Mouse (Mus musculus): ENCODE data around the gene a. TPM values are rescaled to one million over a fixed set of nuclear protein-coding genes. Genes with fewer than 3 reads are reported as not detected.
A peak's percentile ranks its signal among the peaks of the same experiment; 100 is the strongest.

a gene
- polyA plus RNA-seq, 1 experiment from 2014 or later = 0.41 TPM

- DNase-seq (ENCODE audit: low spot score) (peak; percentile 63), ATAC-seq (ENCODE audit: low FRiP score, low TSS enrichment) (peak; percentile 32; the same call in 1 of the 2 replicates)
- Histone ChIP-seq H3K9ac (ENCODE audit: low read length) (no peak overlapping the region), H3K9me3 (ENCODE audit: control insufficient read depth, low read length) (no peaks in the 10 kb centered on the region), H3K27me3 (ENCODE audit: control insufficient read depth, insufficient read depth, low read length) (no peaks in the 10 kb centered on the region), H3K36me3 (ENCODE audit: control insufficient read depth, insufficient read depth, low read length) (no peaks in the 10 kb centered on the region), H3K4me2 (replicated peaks; ENCODE audit: low read depth) (no peak overlapping the region), H3K27ac (replicated peaks) (no peak overlapping the region), H3K4me3 (ENCODE audit: low read depth, low read length) (no peak overlapping the region), H3K4me1 (replicated peaks; ENCODE audit: control insufficient read depth, insufficient read depth) (0 out of 2 replicates have a peak, but pooled peaks cover 2% of the 10 kb centered on the region)
- TF ChIP-seq EP300 (optimal IDR thresholded peaks at IDR 0.05) = no peak
- peak; percentile 73 for TF ChIP-seq CTCF (IDR thresholded peaks at IDR 0.05; ENCODE audit: low read depth)
- 23% methylated on average over 1 of the region's 1 CpGs for WGBS
Observed at GRCm38 (mm10) chr2:154817788-154818187, 26.6 kb downstream of the a start.

GRCm38 (mm10) chr2:154818599-154818998 is 27.4 kb downstream of the a start:
- Histone ChIP-seq H3K27ac (replicated peaks) (no peak overlapping the region), H3K4me1 (replicated peaks; ENCODE audit: control insufficient read depth, insufficient read depth) (0 out of 2 replicates have a peak, but pooled peaks cover 2% of the 10 kb centered on the region), H3K4me3 (ENCODE audit: low read depth, low read length) (no peak overlapping the region), H3K4me2 (replicated peaks; ENCODE audit: low read depth) (no peak overlapping the region), H3K36me3 (ENCODE audit: control insufficient read depth, insufficient read depth, low read length) (no peaks in the 10 kb centered on the region), H3K9ac (ENCODE audit: low read length) (no peak overlapping the region), H3K9me3 (ENCODE audit: control insufficient read depth, low read length) (no peaks in the 10 kb centered on the region), H3K27me3 (ENCODE audit: control insufficient read depth, insufficient read depth, low read length) (no peaks in the 10 kb centered on the region)
- no peak for ATAC-seq (ENCODE audit: low FRiP score, low TSS enrichment)
- DNase-seq (ENCODE audit: low spot score) = no peak
- 33% methylated on average over 1 of the region's 1 CpGs for WGBS
- TF ChIP-seq CTCF (IDR thresholded peaks at IDR 0.05; ENCODE audit: low read depth) = no peak
- no peak for TF ChIP-seq EP300 (optimal IDR thresholded peaks at IDR 0.05)

- Histone ChIP-seq H3K4me1 (replicated peaks; ENCODE audit: control insufficient read depth, insufficient read depth) (0 out of 2 replicates have a peak, but pooled peaks cover 2% of the 10 kb centered on the region), H3K9me3 (ENCODE audit: control insufficient read depth, low read length) (no peaks in the 10 kb centered on the region), H3K4me3 (ENCODE audit: low read depth, low read length) (no peak overlapping the region), H3K27me3 (ENCODE audit: control insufficient read depth, insufficient read depth, low read length) (no peaks in the 10 kb centered on the region), H3K27ac (replicated peaks) (no peak overlapping the region), H3K36me3 (ENCODE audit: control insufficient read depth, insufficient read depth, low read length) (no peaks in the 10 kb centered on the region), H3K4me2 (replicated peaks; ENCODE audit: low read depth) (no peak overlapping the region), H3K9ac (ENCODE audit: low read length) (no peak overlapping the region)
- TF ChIP-seq CTCF (IDR thresholded peaks at IDR 0.05; ENCODE audit: low read depth) (no peak), EP300 (optimal IDR thresholded peaks at IDR 0.05) (no peak)
- DNase-seq (ENCODE audit: low spot score) (no peak), ATAC-seq (ENCODE audit: low FRiP score, low TSS enrichment) (no peak)
- WGBS = 44% methylated on average over 1 of the region's 1 CpGs
Observed at GRCm38 (mm10) chr2:154820346-154820745, 29.1 kb downstream of the a start.

- H3K27ac ChIP-seq (replicated peaks) = no peak overlapping the region
- ATAC-seq (ENCODE audit: low FRiP score, low TSS enrichment) = no peak
- no peak for DNase-seq (ENCODE audit: low spot score)
- 74% methylated on average over 1 of the region's 1 CpGs for WGBS
- H3K9ac ChIP-seq (ENCODE audit: low read length) = no peak overlapping the region
- H3K27me3 ChIP-seq (ENCODE audit: control insufficient read depth, insufficient read depth, low read length) = no peaks in the 10 kb centered on the region
- no peak overlapping the region for H3K4me3 ChIP-seq (ENCODE audit: low read depth, low read length)
- H3K4me2 ChIP-seq (replicated peaks; ENCODE audit: low read depth) = no peak overlapping the region
- no peaks in the 10 kb centered on the region for H3K4me1 ChIP-seq (replicated peaks; ENCODE audit: control insufficient read depth, insufficient read depth)
- no peaks in the 10 kb centered on the region for H3K9me3 ChIP-seq (ENCODE audit: control insufficient read depth, low read length)
- TF ChIP-seq EP300 (optimal IDR thresholded peaks at IDR 0.05) (no peak), CTCF (IDR thresholded peaks at IDR 0.05; ENCODE audit: low read depth) (no peak)
- H3K36me3 ChIP-seq (ENCODE audit: control insufficient read depth, insufficient read depth, low read length) = 0 out of 2 replicates have a peak, but pooled peaks cover 3% of the 10 kb centered on the region
Observed at GRCm38 (mm10) chr2:154826054-154826538, 34.9 kb downstream of the a start.

- H3K4me2 ChIP-seq (replicated peaks; ENCODE audit: low read depth) = no peak overlapping the region
- H3K27ac ChIP-seq (replicated peaks) = no peak overlapping the region
- 71% methylated on average over 4 of the region's 4 CpGs for WGBS
- no peaks in the 10 kb centered on the region for H3K27me3 ChIP-seq (ENCODE audit: control insufficient read depth, insufficient read depth, low read length)
- no peaks in the 10 kb centered on the region for H3K9me3 ChIP-seq (ENCODE audit: control insufficient read depth, low read length)
- H3K4me1 ChIP-seq (replicated peaks; ENCODE audit: control insufficient read depth, insufficient read depth) = no peaks in the 10 kb centered on the region
- ATAC-seq (ENCODE audit: low FRiP score, low TSS enrichment) (no peak), DNase-seq (ENCODE audit: low spot score) (no peak)
- TF ChIP-seq CTCF (IDR thresholded peaks at IDR 0.05; ENCODE audit: low read depth) (no peak), EP300 (optimal IDR thresholded peaks at IDR 0.05) (no peak)
- no peak overlapping the region for H3K4me3 ChIP-seq (ENCODE audit: low read depth, low read length)
- 0 out of 2 replicates have a peak, but pooled peaks cover 3% of the 10 kb centered on the region for H3K36me3 ChIP-seq (ENCODE audit: control insufficient read depth, insufficient read depth, low read length)
- no peak overlapping the region for H3K9ac ChIP-seq (ENCODE audit: low read length)
Observed at GRCm38 (mm10) chr2:154827521-154827920, 36.3 kb downstream of the a start.

GRCm38 (mm10) chr2:154832471-154832870 is 41.3 kb downstream of the a start:
- TF ChIP-seq EP300 (optimal IDR thresholded peaks at IDR 0.05) (no peak), CTCF (IDR thresholded peaks at IDR 0.05; ENCODE audit: low read depth) (no peak)
- H3K9ac ChIP-seq (ENCODE audit: low read length) = no peak overlapping the region
- H3K27me3 ChIP-seq (ENCODE audit: control insufficient read depth, insufficient read depth, low read length) = no peaks in the 10 kb centered on the region
- no peak for ATAC-seq (ENCODE audit: low FRiP score, low TSS enrichment)
- no peak overlapping the region for H3K4me3 ChIP-seq (ENCODE audit: low read depth, low read length)
- 49% methylated on average over 4 of the region's 4 CpGs for WGBS
- H3K27ac ChIP-seq (replicated peaks) = no peak overlapping the region
- H3K4me1 ChIP-seq (replicated peaks; ENCODE audit: control insufficient read depth, insufficient read depth) = no peaks in the 10 kb centered on the region
- H3K36me3 ChIP-seq (ENCODE audit: control insufficient read depth, insufficient read depth, low read length) = no peaks in the 10 kb centered on the region; the same call in 1 of the 2 replicates
- DNase-seq (ENCODE audit: low spot score) = no peak
- H3K4me2 ChIP-seq (replicated peaks; ENCODE audit: low read depth) = no peak overlapping the region
- H3K9me3 ChIP-seq (ENCODE audit: control insufficient read depth, low read length) = no peaks in the 10 kb centered on the region
